Mouse (Mus musculus) colon, adult 2 months (tissue): ENCODE data around the gene Tfdp2. TPM values are rescaled to one million over a fixed set of nuclear protein-coding genes. Genes with fewer than 3 reads are reported as not detected.

ENCODE experiments used
- polyA plus RNA-seq: library from polyadenylated mRNA; depleted of rRNA; stranded (reverse); fragments of >200 nt; gene quantifications from 2 replicates; pipeline ENCODE4 v1.2.3, GENCODE M21; 2012; rRNA removed

Gene Tfdp2
- polyA plus RNA-seq: 17.5 and 18.1 TPM in 2 replicates

GRCm38 (mm10) chr9:96195885-96196622 lies at the start of gene Tfdp2:
TSS of gene Tfdp2 (plus strand) at chr9:96196275.

GRCm38 (mm10) chr9:96364141-96364838 lies 168.2 kb downstream of the Tfdp2 start, which contains the start of gene Atp1b3:
TSS of gene Atp1b3 (minus strand) at chr9:96364442.

Other genes with a start within 250 kb of the Tfdp2 start
- 2.2 and 2.3 TPM in 2 replicates for gene Xrn1, start 241.5 kb upstream of the Tfdp2 start, polyA plus RNA-seq
- gene Gk5, start 76.9 kb upstream of the Tfdp2 start, polyA plus RNA-seq: 4.3 and 5.4 TPM in 2 replicates
- gene Atp1b3, start 168.2 kb downstream of the Tfdp2 start, polyA plus RNA-seq: 33.2 and 37.9 TPM in 2 replicates